Mouse (Mus musculus) thymus, postnatal 14 days (tissue): ENCODE measurements around the gene Npas3.

Experiments
- DNase-seq: peaks from one replicate; pipeline ENCODE4 v3.0.0; 2021

The Npas3 gene

GRCm38 (mm10) chr12:54005546-54005945 is 757.1 kb downstream of the Npas3 start:
- no peak for DNase-seq

GRCm38 (mm10) chr12:54015304-54015703 is 766.8 kb downstream of the Npas3 start:
- no peak for DNase-seq

GRCm38 (mm10) chr12:54017949-54018348 is 769.5 kb downstream of the Npas3 start:
- DNase-seq: no peak

- no peak for DNase-seq
Measured at GRCm38 (mm10) chr12:54019979-54020378, 771.5 kb downstream of the Npas3 start.

- peak; percentile 3 for DNase-seq
Measured at GRCm38 (mm10) chr12:54034666-54035346, 786.3 kb downstream of the Npas3 start.

- no peak for DNase-seq
Measured at GRCm38 (mm10) chr12:54037602-54038001, 789.1 kb downstream of the Npas3 start.

- DNase-seq: no peak
Measured at GRCm38 (mm10) chr12:54042996-54043544, 794.6 kb downstream of the Npas3 start.

- DNase-seq: no peak
Measured at GRCm38 (mm10) chr12:54044606-54045334, 796.3 kb downstream of the Npas3 start.

- DNase-seq: no peak
Measured at GRCm38 (mm10) chr12:54045360-54045759, 796.9 kb downstream of the Npas3 start.

GRCm38 (mm10) chr12:54046824-54047223 is 798.3 kb downstream of the Npas3 start:
- no peak for DNase-seq

- no peak for DNase-seq
Measured at GRCm38 (mm10) chr12:54048126-54048525, 799.6 kb downstream of the Npas3 start.

GRCm38 (mm10) chr12:54049926-54050325 is 801.4 kb downstream of the Npas3 start:
- DNase-seq: no peak

GRCm38 (mm10) chr12:54052939-54053338 is 804.5 kb downstream of the Npas3 start:
- DNase-seq: no peak

- no peak for DNase-seq
Measured at GRCm38 (mm10) chr12:54053598-54053997, 805.1 kb downstream of the Npas3 start.

GRCm38 (mm10) chr12:54060732-54061131 is 812.3 kb downstream of the Npas3 start:
- peak; percentile 68 for DNase-seq

GRCm38 (mm10) chr12:54061168-54061567 is 812.7 kb downstream of the Npas3 start:
- no peak for DNase-seq

GRCm38 (mm10) chr12:54064986-54065385 is 816.5 kb downstream of the Npas3 start:
- DNase-seq: no peak

- DNase-seq: no peak
Measured at GRCm38 (mm10) chr12:54065607-54066006, 817.1 kb downstream of the Npas3 start.

- DNase-seq: no peak
Measured at GRCm38 (mm10) chr12:54067419-54067818, 818.9 kb downstream of the Npas3 start.

GRCm38 (mm10) chr12:54067886-54068756 is 819.6 kb downstream of the Npas3 start:
- DNase-seq: peak; percentile 4

- DNase-seq: no peak
Measured at GRCm38 (mm10) chr12:54068757-54069146, 820.3 kb downstream of the Npas3 start.

GRCm38 (mm10) chr12:54074012-54074411 is 825.5 kb downstream of the Npas3 start:
- no peak for DNase-seq

- no peak for DNase-seq
Measured at GRCm38 (mm10) chr12:54080996-54081395, 832.5 kb downstream of the Npas3 start.
